Mouse (Mus musculus) cortical plate, adult 2 months (tissue): ENCODE measurements at regions not wholly inside any gene's neighbourhood (a gene's known extent, or its start where the extent isn't known, plus 50 kb on each side); places are given as distances from the start of the nearest gene placed in this dataset.

Source experiments
- CTCF ChIP-seq: fragments of 200-500 bp; IDR thresholded peaks from 2 replicates; pipeline ENCODE4 v1.5.1; 2011; ENCODE audit warnings: mild to moderate bottlenecking, control low read depth, low read length; ENCODE audit not compliant: insufficient read depth; ENCODE audit errors: extremely low read depth
- POLR2A ChIP-seq: fragments of 200-500 bp; IDR thresholded peaks from 2 replicates; pipeline ENCODE4 v1.6.1; 2011; ENCODE audit warnings: mild to moderate bottlenecking, low read length, control low read depth; ENCODE audit not compliant: insufficient read depth; ENCODE audit errors: extremely low read depth

- no peak for TF ChIP-seq POLR2A
- no peak for TF ChIP-seq CTCF
Observed at GRCm38 (mm10) chr17:88270896-88271295, 169.6 kb upstream of the Foxn2 start.
